Mouse (Mus musculus) E14TG2a.4 (cell line): ENCODE data around the gene Magea10.

Source experiments
- CTCF ChIP-seq: conservative IDR thresholded peaks from 2 replicates; pipeline ENCODE4 v1.5.1; 2014; ENCODE audit warnings: low read length
- NANOG ChIP-seq: IDR thresholded peaks from 2 replicates; pipeline ENCODE4 v1.6.1; 2014; ENCODE audit warnings: borderline replicate concordance, low read length, mixed read lengths

- no peak for TF ChIP-seq CTCF
- TF ChIP-seq NANOG = no peak
Measured at GRCm38 (mm10) chrX:72381972-72382371, 4.7 kb downstream of the Magea10 start.
